Mouse (Mus musculus) stomach, embryonic 14.5 days (tissue): ENCODE results near the gene Garnl3. TPM values are rescaled to one million over a fixed set of nuclear protein-coding genes. Genes with fewer than 3 reads are reported as not detected.
"Not testable (repeated sequence)": the region's sequence is repeated elsewhere in the genome, so short reads cannot be mapped to it uniquely, and the experiment has no call there.

Source experiments
- ATAC-seq: fragments of 200-750 bp; cut with Nextera tagmentation; 2 replicates; pipeline ENCODE4 v1.8.0; 2017; ENCODE audit warnings: low read depth, moderate TSS enrichment; ENCODE audit not compliant: insufficient number of reproducible peaks, insufficient read depth, low FRiP score
- H3K27ac ChIP-seq: fragments of 300-500 bp; sonication (generic); 2 replicates; pipeline ENCODE4 v1.5.1; 2014; ENCODE audit warnings: mild to moderate bottlenecking, low read length, moderate library complexity, mixed read lengths
- H3K27me3 ChIP-seq: fragments of 300-500 bp; sonication (generic); 2 replicates; pipeline ENCODE4 v1.6.1; 2014; ENCODE audit warnings: low read length, control low read depth, mixed read lengths; ENCODE audit not compliant: control insufficient read depth, insufficient read depth
- H3K36me3 ChIP-seq: fragments of 300-500 bp; sonication (generic); 2 replicates; pipeline ENCODE4 v1.6.1; 2014; ENCODE audit warnings: mild to moderate bottlenecking, control low read depth, low read length, moderate library complexity, mixed read lengths; ENCODE audit not compliant: control insufficient read depth, insufficient read depth
- H3K4me1 ChIP-seq: fragments of 300-500 bp; sonication (generic); 2 replicates; pipeline ENCODE4 v1.6.1; 2014; ENCODE audit warnings: low read length, control low read depth, mixed read lengths; ENCODE audit not compliant: control insufficient read depth, insufficient read depth
- H3K4me2 ChIP-seq: fragments of 300-500 bp; sonication (generic); replicated peaks from 2 replicates; pipeline ENCODE4 v1.6.1; 2014; ENCODE audit warnings: low read depth, low read length, control low read depth
- H3K4me3 ChIP-seq: fragments of 300-500 bp; sonication (generic); 2 replicates; pipeline ENCODE4 v1.5.1; 2014; ENCODE audit warnings: low read depth, low read length, control low read depth
- H3K9ac ChIP-seq: fragments of 300-500 bp; sonication (generic); replicated peaks from 2 replicates; pipeline ENCODE4 v1.6.1; 2014; ENCODE audit warnings: low read depth, mild to moderate bottlenecking, control low read depth, low read length, moderate library complexity, mixed read lengths
- H3K9me3 ChIP-seq: fragments of 300-500 bp; sonication (generic); 2 replicates; pipeline ENCODE4 v1.6.1; 2016; ENCODE audit warnings: low read depth, low read length, control low read depth; ENCODE audit not compliant: control insufficient read depth
- WGBS: fragments of 180-500 bp; shearing (Covaris S2); extraction: QIAGEN DNeasy Blood & Tissue Kit; methylation state at CpG from one replicate; pipeline ENCODE4 v1.1.7; 2014; 5-methylcytosine and 5-hydroxymethylcytosine counted together
- polyA plus RNA-seq: library from polyadenylated mRNA; unstranded; fragments of >200 nt; fragmentation: Nextera tagmentation; extraction: Ambion mirVana; gene quantifications from 2 replicates; pipeline ENCODE4 v1.2.1, GENCODE M21; 2014

Garnl3 gene
- polyA plus RNA-seq, 1 experiment from 2014 or later = 22.0 TPM

GRCm38 (mm10) chr2:33022846-33023245, 108.6 kb downstream of the Garnl3 start:
- no peak overlapping the region for H3K4me3 ChIP-seq
- H3K9ac ChIP-seq = no peak overlapping the region
- WGBS = 80% methylated on average over 6 of the region's 6 CpGs
- H3K27me3 ChIP-seq = no peaks in the 10 kb centered on the region
- no peaks in the 10 kb centered on the region for H3K9me3 ChIP-seq
- no peak overlapping the region for H3K4me2 ChIP-seq
- H3K27ac ChIP-seq = no peak overlapping the region
- H3K36me3 ChIP-seq = no peaks in the 10 kb centered on the region
- no peak for ATAC-seq
- no peaks in the 10 kb centered on the region for H3K4me1 ChIP-seq

- Histone ChIP-seq H3K36me3 (no peaks in the 10 kb centered on the region), H3K4me3 (no peak overlapping the region), H3K9me3 (no peaks in the 10 kb centered on the region), H3K4me1 (no peaks in the 10 kb centered on the region), H3K4me2 (no peak overlapping the region), H3K9ac (no peak overlapping the region), H3K27ac (no peak overlapping the region), H3K27me3 (no peaks in the 10 kb centered on the region)
- ATAC-seq = no peak
- 4% methylated on average over 6 of the region's 6 CpGs for WGBS
Observed at GRCm38 (mm10) chr2:33018026-33018425, 113.4 kb downstream of the Garnl3 start.

- no peaks in the 10 kb centered on the region for H3K36me3 ChIP-seq
- no peaks in the 10 kb centered on the region for H3K27me3 ChIP-seq
- H3K4me2 ChIP-seq = no peak overlapping the region
- no peak overlapping the region for H3K4me3 ChIP-seq
- no peaks in the 10 kb centered on the region for H3K4me1 ChIP-seq
- 81% methylated on average over 2 of the region's 2 CpGs for WGBS
- no peak overlapping the region for H3K9ac ChIP-seq
- H3K9me3 ChIP-seq = no peaks in the 10 kb centered on the region
- no peak for ATAC-seq
- H3K27ac ChIP-seq = no peak overlapping the region
Observed at GRCm38 (mm10) chr2:33017191-33017590, 114.3 kb downstream of the Garnl3 start.

GRCm38 (mm10) chr2:33014877-33015276, 116.6 kb downstream of the Garnl3 start:
- H3K36me3 ChIP-seq = no peaks in the 10 kb centered on the region
- no peak overlapping the region for H3K4me3 ChIP-seq
- ATAC-seq = no peak
- no peak overlapping the region for H3K27ac ChIP-seq
- no peak overlapping the region for H3K9ac ChIP-seq
- no peaks in the 10 kb centered on the region for H3K4me1 ChIP-seq
- WGBS = 85% methylated on average over 5 of the region's 5 CpGs
- H3K4me2 ChIP-seq = no peak overlapping the region
- no peaks in the 10 kb centered on the region for H3K9me3 ChIP-seq
- H3K27me3 ChIP-seq = no peaks in the 10 kb centered on the region

- H3K27ac ChIP-seq, H3K4me1 ChIP-seq, ATAC-seq, H3K9ac ChIP-seq, H3K4me2 ChIP-seq, H3K4me3 ChIP-seq, H3K9me3 ChIP-seq, H3K27me3 ChIP-seq, H3K36me3 ChIP-seq: not testable (repeated sequence)
- whole genome bisulfite sequencing = 90% methylated on average over 4 of the region's 4 CpGs
Observed at GRCm38 (mm10) chr2:33009055-33009454, 122.4 kb downstream of the Garnl3 start.

- 76% methylated on average over 5 of the region's 5 CpGs for WGBS
Observed at GRCm38 (mm10) chr2:33005041-33005440, 126.4 kb downstream of the Garnl3 start.

GRCm38 (mm10) chr2:33002144-33002543, 129.3 kb downstream of the Garnl3 start:
- H3K27me3 ChIP-seq = no peaks in the 10 kb centered on the region
- ATAC-seq = no peak
- H3K4me2 ChIP-seq = no peak overlapping the region
- no peak overlapping the region for H3K9ac ChIP-seq
- WGBS = 88% methylated on average over 7 of the region's 7 CpGs
- no peak overlapping the region for H3K27ac ChIP-seq
- no peak overlapping the region for H3K4me3 ChIP-seq
- H3K36me3 ChIP-seq = 0 out of 2 replicates have a peak, but pooled peaks cover 5% of the 10 kb centered on the region
- no peaks in the 10 kb centered on the region for H3K4me1 ChIP-seq
- H3K9me3 ChIP-seq = no peaks in the 10 kb centered on the region

More at GRCm38 (mm10) chr2:33005041-33005440, 126.4 kb downstream of the Garnl3 start:
- H3K4me2 ChIP-seq = no peak overlapping the region
- H3K4me3 ChIP-seq = no peak overlapping the region
- no peak overlapping the region for H3K27ac ChIP-seq
- no peaks in the 10 kb centered on the region for H3K4me1 ChIP-seq
- H3K36me3 ChIP-seq = 0 out of 2 replicates have a peak, but pooled peaks cover 5% of the 10 kb centered on the region
- no peaks in the 10 kb centered on the region for H3K27me3 ChIP-seq
- no peak for ATAC-seq
- no peak overlapping the region for H3K9ac ChIP-seq
- H3K9me3 ChIP-seq = no peaks in the 10 kb centered on the region

- no peaks in the 10 kb centered on the region for H3K27me3 ChIP-seq
- H3K4me1 ChIP-seq = no peaks in the 10 kb centered on the region
- H3K27ac ChIP-seq = no peak overlapping the region
- no peak for ATAC-seq
- no peak overlapping the region for H3K9ac ChIP-seq
- 0 out of 2 replicates have a peak, but pooled peaks cover 5% of the 10 kb centered on the region for H3K36me3 ChIP-seq
- H3K9me3 ChIP-seq = no peaks in the 10 kb centered on the region
- H3K4me3 ChIP-seq = no peak overlapping the region
- H3K4me2 ChIP-seq = no peak overlapping the region
- 87% methylated on average over 2 of the region's 2 CpGs for WGBS
Observed at GRCm38 (mm10) chr2:32999752-33000151, 131.7 kb downstream of the Garnl3 start.

GRCm38 (mm10) chr2:32997792-32998191, 133.7 kb downstream of the Garnl3 start:
- Histone ChIP-seq H3K4me3 (no peak overlapping the region), H3K4me2 (no peak overlapping the region), H3K27me3 (no peaks in the 10 kb centered on the region), H3K36me3 (no peaks in the 10 kb centered on the region), H3K9ac (no peak overlapping the region), H3K4me1 (no peaks in the 10 kb centered on the region), H3K27ac (no peak overlapping the region), H3K9me3 (no peaks in the 10 kb centered on the region)
- ATAC-seq = no peak
- 82% methylated on average over 4 of the region's 4 CpGs for WGBS
